Mouse (Mus musculus) heart, postnatal 4 days (tissue): ENCODE results near the gene Pcyt1a. TPM values are rescaled to one million over a fixed set of nuclear protein-coding genes. Genes with fewer than 3 reads are reported as not detected.
"Not testable (repeated sequence)": the region's sequence is repeated elsewhere in the genome, so short reads cannot be mapped to it uniquely, and the experiment has no call there.

Source experiments
- DNase-seq: peaks from one replicate; pipeline ENCODE4 v3.0.0; 2021
- total RNA-seq, 2 experiments: library from RNA; stranded (reverse); gene quantifications; 2 replicates each; pipeline ENCODE4 v1.2.3; 2021

Pcyt1a gene
- total RNA-seq, 2 experiments from 2014 or later, result 90.4 to 97.4 TPM

DNA sequence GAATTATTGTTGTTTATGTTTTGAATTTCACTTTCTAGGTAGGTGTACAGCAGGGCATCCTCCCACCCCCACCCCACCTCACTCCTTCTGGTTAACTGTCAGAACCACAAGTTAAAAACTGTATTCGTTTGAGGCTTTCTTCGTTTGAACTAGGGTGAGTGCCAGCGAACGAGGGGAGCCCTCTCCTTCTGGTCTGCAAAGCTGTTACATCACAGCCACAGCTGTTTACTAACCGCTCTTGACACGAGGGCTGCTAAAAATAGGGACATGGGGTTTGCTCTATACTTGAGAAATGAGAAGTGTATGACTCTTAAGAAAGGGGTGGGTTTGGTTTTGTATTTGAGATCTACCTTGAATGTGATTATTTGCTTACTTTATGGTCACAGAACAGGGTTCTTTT is 3.3 kb downstream of the Pcyt1a start:
- peak; percentile 35 for DNase-seq

DNA sequence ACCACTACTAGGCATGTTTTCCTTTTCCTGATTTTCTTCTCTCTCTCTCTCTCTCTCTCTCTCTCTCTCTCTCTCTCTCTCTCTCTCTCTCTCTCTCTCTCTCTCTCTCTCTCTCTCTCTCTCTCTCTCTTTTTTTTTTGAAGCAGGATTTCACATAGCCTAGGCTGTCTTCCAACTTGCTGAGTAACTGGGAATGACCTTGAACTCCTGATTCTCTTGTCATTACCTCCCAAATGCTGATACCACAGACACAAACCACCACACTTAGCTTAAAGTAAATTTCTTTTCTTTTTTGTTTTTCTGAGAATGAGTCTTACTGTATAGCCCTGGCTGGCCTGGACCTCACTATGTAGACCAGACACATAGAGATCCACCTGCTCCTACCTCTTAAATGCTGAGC is 4.0 kb downstream of the Pcyt1a start:
- no peak for DNase-seq

DNA sequence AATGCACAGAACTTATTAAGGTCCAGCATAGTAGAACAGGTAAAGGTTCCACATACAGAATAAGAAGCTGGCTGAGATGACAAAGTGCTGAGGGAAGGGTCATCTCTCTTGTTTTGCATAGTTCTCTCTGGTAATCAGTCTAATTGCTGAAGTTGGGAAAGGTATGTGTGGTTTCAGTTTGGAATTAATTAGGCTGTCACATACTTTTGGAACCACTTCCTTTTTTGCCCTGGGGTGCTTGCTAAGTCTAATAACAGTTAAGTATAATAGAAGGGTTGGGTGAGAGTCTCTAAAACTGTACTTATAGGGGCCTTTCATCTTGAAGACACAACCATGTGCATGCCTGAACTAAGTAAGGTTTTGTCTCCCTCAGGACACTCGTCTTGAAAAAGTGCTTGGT is 5.9 kb downstream of the Pcyt1a start:
- DNase-seq, result no peak

GRCm38 (mm10) chr16:32437266-32437665 is 6.5 kb downstream of the Pcyt1a start:
- no peak for DNase-seq

GRCm38 (mm10) chr16:32441432-32441831 is 10.7 kb downstream of the Pcyt1a start:
- no peak for DNase-seq

DNA sequence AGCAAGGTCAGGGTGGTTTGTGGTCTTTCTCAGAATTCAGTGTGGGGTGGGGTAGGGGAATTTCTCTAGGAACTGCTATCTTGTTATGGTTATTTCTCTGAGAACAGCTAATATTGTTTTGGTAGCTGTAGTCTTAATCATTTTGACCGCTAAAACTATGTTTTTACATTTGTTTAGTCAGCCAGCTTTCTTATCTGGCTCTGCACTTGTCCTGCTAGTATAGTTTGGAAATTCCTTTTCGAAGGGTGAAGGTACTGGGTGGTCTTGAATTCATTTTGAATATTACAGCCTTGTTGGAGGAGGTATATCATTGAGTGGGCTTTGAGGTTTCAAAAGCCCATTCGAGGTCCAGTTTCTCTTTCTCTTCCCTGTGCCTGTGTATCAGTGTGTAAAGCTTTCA is 13.9 kb downstream of the Pcyt1a start:
- DNase-seq, result not testable (repeated sequence)

- no peak for DNase-seq
These were observed 14.8 kb downstream of the Pcyt1a start for GRCm38 (mm10) chr16:32445558-32445957.

DNA sequence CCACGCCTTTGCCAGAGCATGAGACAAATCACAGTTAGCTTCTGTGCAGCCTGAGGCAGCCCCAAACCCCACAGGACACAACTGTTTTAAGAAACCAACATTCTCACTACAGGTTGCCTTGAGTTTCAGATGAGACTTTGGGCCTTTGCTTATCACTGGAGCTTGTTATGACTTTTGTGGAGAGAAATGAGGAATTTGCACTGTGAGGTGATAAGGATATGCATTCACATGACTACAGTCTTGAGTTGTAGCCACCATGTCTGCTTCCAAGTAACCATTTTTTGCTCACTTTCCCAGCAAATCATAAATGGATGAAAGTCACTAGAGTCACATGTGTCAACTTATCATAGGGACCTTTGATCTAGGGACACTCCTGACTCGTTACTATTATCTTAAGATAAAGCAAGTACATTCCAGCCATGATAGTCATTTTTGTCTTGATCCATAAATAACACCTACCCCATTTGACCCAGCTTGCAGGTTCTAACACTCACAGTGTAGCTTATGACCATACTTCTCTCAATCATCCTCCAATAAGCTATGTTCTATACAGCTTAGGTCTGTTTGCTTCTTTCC is 15.9 kb downstream of the Pcyt1a start:
- DNase-seq, result no peak

DNA sequence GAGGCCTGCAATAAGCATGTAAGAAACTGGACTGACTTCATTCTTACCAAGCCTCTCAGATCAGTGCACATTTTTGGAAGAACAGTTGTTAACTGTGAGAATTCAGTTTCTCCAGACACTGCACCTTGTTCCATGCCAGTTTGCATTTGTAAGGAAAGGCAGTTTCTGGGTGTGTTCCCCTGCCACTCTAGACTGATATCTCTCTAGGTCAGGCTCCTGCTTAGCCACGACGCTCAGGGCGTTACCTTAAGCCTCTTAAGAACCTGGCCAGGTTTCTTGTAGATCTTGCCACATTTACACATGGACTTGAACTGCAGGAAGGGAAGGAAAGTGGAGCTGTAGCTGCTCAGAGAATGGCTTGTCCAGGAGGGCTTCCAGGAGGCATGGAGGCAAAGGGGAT is 18.9 kb downstream of the Pcyt1a start:
- DNase-seq, result no peak

DNA sequence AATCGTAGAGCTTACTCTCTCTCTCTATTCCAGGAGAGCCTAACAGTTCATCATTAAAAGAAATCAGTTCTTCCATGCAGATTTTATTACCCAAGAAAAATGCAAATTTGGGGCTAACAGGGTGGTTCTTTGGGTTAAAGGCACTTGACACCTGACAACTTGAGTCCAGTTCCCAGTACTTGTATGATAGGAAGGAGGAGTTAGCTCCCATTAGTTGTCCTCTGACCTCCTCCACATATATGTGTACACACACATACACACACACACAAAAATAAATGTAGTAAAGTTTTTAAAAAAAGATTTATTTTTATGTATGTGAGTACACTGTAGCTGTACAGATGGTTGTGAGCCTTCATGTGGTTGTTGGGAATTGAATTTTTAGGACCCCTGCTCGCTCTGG is 19.4 kb downstream of the Pcyt1a start:
- DNase-seq, result no peak

DNA sequence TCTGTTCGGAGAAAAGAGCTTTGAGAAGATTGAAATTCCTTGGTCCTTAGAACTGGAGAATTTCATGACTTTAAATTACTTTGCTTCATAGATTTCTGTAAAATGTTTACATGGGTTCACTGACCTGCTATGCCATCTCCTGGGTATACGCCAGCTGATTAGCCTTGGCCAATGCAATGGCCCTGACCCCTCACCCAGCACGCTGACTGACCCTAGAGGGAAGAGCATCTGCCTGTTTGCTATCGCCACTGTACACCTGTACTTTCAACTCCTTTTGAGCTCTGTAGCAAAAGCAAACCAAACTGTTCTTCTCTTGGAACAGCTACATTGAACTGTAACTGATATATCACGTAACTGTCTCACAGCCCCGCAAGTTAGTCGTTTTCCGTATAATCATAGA is 22.4 kb downstream of the Pcyt1a start:
- DNase-seq, result no peak

DNA sequence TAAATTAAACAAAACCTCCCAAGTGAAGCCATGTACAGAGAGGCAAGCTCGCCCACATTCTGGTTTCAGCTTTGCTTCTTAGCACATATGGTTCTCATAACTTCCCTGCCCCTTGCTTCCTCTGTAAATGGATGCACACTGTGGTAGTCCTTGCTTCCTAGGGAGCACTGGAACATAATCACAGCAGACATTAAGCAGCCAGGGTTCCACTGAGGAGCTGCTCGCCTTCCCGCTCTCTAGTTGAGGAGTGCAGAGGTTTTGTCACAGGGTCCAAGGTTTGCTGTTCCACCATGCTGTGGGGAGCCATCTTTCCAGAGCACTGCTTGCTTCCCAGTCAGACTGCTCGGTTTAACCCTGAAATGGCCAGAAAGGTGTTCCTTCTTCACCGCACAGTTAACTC is 23.9 kb downstream of the Pcyt1a start:
- DNase-seq, result no peak

DNA sequence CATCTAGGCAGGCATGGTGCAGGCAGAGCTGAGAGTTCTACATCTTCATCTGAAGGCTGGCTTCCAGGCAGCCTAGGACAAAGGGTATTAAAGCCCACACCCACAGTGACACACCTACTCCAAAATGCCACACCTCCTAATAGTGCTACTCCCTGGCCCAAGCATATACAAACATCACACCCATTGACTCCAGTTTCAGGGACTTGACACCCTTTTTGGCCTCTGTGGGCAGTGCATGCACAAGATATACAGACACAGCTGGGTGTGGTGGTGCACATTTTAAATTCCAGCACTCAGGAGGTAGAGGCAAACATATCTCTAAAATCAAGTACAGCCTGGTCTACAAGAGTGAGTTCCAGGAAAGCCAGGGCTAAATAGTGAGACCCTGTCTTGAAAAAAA is 25.4 kb downstream of the Pcyt1a start:
- no peak for DNase-seq

DNA sequence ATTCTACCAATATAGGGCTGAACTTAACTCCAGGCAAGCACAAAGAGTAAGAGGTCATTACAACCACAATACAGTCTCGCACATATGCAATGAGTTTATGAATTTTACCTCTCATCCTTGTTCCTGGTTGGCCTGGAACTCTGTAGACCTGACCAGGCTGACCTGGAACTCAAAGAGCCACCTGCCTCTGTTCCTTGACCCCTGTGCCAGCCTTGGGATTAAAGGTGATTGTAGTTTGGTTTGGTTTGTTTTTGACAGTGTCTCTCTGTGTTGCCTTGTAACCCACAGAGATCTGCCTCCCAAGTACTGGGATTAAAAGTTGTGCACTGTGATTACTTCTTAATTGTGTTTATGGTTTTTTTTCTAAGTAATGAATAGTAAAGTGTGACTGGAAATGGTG is 26.0 kb downstream of the Pcyt1a start:
- DNase-seq, result no peak

GRCm38 (mm10) chr16:32457589-32458386 is 27.1 kb downstream of the Pcyt1a start:
- peak; percentile 81 for DNase-seq

GRCm38 (mm10) chr16:32460518-32460917 is 29.8 kb downstream of the Pcyt1a start:
- DNase-seq, result no peak

DNA sequence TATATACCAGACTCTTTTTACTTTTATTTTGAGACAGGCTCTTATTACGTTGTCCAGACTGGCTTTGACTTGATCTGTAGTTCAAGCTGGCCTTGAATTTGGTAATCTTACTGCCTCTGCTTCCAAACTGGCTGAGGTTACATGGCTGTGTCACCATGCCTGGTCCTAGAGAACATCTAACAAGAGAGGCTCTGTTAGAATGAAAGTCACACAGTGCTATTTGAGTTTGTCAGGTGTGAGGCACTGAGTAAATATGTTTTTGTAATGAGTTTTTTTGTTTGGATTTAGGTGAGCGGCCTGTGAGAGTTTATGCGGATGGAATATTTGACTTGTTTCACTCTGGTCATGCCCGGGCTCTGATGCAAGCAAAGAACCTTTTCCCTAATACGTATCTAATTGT is 31.0 kb downstream of the Pcyt1a start:
- DNase-seq, result no peak

DNA sequence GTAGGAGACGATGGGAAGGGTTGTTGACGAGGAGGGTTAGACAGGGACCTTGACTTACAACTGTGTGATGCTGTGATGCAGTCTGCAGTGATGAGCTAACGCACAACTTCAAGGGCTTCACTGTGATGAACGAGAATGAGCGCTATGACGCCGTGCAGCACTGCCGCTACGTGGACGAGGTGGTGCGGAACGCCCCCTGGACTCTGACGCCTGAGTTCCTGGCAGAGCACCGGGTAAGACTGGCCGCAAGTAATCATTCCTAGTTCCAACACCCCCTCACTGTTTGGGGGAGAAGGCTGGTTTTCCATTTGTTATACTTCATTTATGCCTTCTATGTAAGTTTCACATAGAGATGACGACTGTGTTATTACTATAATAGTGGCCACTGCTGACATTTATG is 32.2 kb downstream of the Pcyt1a start:
- no peak for DNase-seq

GRCm38 (mm10) chr16:32463426-32463825 is 32.7 kb downstream of the Pcyt1a start:
- DNase-seq, result no peak

DNA sequence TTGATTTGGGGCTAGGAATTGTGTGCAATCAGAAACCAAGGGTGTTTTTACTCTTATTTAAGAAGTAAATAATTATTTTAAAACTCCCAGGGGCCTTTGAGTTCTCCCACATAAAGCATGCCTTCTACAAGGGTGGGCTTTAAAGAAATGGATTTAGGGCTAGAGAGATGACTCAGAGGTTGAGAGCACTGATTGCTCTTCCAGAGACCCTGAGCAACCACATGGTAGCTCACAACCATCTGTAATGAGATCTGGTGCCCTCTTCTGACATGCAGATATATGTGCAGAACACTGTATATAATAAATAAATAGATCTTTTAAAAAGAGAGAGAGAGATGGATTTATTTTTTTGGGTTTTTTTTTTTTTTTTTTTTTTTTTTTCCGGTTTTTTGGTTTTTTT is 34.2 kb downstream of the Pcyt1a start:
- no peak for DNase-seq

DNA sequence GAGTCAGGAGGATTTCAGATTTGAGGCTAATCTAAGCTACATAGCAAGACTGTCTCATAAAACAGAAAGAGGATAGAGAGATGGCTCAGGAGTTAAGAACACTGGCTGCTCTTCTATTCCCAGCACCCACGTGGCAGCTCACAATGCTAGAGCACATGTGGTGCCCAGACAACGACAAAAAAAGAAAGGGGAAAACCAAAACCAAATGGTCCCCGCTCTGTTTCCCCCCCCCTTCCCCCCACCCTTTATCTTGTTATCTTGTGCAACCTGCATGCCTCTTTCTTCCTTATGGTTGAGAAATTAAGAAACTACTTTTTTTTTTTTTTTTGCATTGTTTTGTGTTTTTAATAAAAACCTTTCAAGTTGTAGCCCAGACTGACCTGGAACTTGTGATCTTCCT is 37.8 kb downstream of the Pcyt1a start:
- DNase-seq, result no peak

GRCm38 (mm10) chr16:32469404-32470105 is 38.8 kb downstream of the Pcyt1a start:
- DNase-seq, result no peak

DNA sequence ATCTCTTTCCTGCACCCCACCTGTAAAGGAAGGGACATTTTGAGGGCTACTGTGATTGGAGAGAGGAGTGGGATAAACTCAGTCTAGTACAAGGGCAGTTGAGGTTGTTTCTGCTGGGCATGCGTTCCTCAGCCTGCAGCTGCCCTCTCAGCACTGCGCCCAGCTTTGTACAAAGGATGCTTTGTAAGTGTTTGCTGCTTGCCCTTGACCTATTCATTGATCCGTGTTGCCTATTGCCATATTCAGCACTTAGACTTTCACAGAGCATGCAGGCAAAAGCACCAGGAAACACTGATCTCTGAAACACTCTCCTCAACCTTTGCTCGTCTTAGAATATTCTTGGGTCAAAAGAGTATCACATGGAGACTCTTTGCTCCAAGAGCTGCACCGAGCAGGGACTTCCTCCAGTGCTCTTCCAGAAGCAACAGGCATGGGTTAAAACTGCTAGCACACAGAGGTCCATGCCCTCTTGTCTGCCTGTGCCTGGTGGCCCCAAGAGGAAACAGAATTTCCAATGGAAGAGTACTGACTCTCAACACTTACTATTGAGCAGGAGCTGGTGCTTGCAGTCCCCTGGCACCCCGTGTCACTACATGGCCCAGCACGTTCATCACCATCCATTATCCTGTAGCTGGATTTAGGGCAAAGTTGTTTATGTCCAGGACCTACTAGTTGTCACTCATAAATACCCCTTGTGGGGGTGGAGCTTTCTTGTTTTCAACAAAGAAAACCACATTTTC is 41.7 kb downstream of the Pcyt1a start:
- no peak for DNase-seq
